Mouse (Mus musculus) heart, adult 8-10 months (tissue): Measurements from ENCODE around the gene Ptprk. TPM values are rescaled to one million over a fixed set of nuclear protein-coding genes. Genes with fewer than 3 reads are reported as not detected.

Experiments
- DNase-seq: peaks from one replicate; pipeline ENCODE4 v3.0.0; 2022; ENCODE audit warnings: low spot score
- microRNA-seq: library from miRNA; unstranded; fragments of <30 nt; microRNA quantifications from one replicate; pipeline ENCODE4 v1.2.0, GENCODE M21; 2022
- total RNA-seq, 4 experiments: library from RNA; stranded (reverse); gene quantifications; 2 replicates each; pipeline ENCODE4 v1.2.4; 2022

Gene Ptprk
- total RNA-seq, 4 experiments from 2014 or later: 15.3 to 19.6 (median 17.3) TPM

- no peak for DNase-seq
Observed at GRCm38 (mm10) chr10:28641887-28642286, 567.3 kb downstream of the Ptprk start.

Small RNA genes lying within 50 kb of the gene (microRNA-seq; reads per million reads assigned to microRNA genes)
- not detected for gene Gm22370
